Mouse (Mus musculus) liver (tissue): ENCODE results near the gene Nradd.
A peak's percentile ranks its signal among the peaks of the same experiment; 100 is the strongest.

Source experiments
- DNase-seq: peaks from one replicate; pipeline ENCODE4 v3.0.0-alpha.2; 2020; ENCODE audit warnings: mixed read lengths

Nradd gene

DNA sequence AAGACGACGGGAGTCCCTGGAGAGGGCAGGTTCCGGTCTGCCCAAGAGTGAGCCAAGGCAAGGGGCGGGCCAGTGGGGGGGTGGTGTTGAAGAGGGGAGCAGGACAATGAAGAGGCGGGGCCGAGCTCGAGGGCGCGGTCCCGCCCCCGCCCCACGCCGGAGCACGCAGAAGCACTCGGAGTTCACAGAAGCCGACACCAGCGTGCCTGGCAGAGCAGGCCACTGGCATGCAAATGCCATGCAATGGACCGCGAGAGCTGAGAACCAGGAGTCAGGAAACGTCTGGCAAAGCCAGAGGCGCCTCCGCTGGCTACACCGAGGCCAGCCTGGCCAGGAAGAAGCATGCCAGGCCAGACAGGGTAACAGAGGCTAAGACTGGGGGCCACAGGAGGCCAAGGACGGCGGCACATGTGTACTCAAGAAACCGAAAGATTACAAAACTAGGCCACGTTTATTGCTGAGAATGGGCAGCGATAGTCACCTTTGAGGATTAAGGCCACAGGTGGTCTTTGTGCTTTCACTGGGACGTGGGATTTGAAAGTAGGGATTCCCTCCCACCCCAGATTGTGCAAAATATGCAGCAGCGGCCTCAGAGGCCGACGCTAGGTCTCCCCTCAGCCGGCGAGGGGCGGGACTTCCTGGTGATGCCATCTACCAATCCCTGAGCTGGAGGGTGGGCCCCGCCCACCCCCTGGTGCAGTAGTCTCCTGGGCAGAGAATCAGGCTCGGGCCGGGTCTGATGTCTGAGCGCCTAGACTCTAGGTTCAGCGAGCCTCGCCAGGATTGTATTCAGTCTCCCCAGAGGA lies at the start of gene Nradd:
Gene Nradd (minus strand): TSS at position 92 of the 806 bp plus-strand sequence.
- DNase-seq: peak; percentile 90

DNA sequence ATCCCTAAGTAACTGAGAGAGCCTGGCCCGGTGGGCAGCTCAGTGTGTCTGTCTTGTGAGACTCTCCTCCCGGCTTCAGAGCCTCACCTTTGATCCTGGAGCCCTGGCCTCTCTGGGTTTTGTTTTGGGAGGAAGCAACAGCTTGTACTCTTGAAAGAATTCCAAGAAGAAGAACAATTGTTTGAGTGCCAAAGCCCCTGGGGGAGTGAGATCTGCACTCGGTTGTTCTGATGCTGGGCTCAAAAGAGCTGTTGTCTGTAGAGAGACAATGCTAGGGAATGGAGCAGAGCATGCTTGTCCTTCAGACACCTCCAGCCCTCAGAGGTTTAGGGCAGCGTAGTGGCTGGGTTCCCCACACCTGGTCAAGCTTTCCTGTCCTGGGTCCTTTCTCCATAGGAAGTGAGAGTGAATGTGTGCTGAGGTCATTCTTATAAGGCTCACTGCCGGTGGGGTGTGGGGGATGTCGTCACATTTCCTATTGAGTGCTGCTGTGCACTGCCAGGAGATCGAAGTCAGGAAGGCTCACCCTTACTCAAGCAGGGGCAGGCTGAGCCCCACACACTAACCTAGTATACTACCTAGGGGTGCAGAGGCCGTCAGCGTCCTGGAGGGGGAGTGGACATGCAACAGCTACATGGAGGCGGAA lies 49.0 kb upstream of the Nradd start:
- DNase-seq: no peak

DNA sequence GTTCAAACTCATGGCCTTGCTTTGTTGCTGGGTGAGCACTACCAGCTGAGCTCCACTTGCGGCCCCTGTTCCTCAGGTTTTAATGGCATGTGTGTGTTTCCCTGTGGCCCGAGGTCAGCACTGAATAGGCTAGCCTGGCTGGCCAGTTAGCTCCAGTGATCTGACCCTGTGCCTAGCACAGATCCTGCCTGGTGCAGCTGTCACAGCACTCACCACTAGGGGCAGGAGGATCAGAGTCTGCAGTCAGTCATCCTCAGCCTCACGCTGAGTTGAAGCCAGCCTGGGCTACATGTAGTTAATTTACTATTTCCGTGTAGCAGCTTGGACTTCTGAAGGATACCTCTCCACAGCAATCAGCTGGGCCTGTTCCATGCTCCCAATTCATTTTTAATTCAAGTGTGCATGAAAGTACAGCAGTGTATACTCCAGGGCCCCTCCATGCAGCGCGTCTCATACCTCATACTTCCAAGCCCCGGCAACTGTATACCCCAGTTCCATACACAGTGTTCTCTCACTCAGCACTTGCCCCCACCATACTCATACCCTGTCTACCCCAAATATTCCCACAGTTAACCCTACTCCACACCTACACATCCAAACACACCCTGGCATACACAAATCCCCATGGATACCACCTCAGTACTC lies 48.3 kb upstream of the Nradd start:
- DNase-seq: peak; percentile 61

- DNase-seq: peak; percentile 49
These were observed 45.5 kb upstream of the Nradd start for GRCm38 (mm10) chr9:110669785-110670184.

DNA sequence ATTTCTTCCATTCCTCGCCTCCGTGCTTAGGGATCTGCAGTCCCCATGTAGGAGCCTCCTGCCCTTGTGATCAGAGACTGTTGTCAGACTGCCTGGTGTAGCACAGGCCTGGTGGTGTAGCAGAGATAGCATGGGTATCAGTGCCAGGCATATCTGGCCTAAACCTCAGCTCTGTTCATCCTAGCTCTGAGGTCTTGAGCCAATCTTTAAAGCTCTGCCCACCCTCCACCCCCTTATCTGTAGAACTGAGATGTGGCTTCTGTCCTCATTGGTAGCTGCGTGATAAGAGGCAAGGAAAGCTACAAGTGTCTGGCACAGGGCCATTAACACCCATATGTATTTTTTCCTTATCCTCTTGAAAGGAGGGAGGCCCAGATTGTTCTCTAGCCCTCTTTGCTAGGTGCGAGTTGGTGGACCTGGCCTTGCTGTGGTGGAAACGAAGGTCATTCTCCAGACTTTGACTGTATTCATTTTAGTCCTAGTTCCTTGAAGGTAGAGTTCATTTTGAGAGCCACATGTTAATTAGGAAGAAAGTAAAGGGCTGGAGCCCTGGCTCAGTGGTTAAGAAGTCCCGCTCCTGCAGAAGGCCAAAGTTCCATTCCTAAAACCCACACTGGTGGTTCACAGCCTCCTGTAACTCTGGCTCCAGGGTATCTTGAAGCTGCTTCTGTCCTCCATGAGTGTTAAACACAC lies 44.5 kb upstream of the Nradd start:
- DNase-seq: peak; percentile 79

DNA sequence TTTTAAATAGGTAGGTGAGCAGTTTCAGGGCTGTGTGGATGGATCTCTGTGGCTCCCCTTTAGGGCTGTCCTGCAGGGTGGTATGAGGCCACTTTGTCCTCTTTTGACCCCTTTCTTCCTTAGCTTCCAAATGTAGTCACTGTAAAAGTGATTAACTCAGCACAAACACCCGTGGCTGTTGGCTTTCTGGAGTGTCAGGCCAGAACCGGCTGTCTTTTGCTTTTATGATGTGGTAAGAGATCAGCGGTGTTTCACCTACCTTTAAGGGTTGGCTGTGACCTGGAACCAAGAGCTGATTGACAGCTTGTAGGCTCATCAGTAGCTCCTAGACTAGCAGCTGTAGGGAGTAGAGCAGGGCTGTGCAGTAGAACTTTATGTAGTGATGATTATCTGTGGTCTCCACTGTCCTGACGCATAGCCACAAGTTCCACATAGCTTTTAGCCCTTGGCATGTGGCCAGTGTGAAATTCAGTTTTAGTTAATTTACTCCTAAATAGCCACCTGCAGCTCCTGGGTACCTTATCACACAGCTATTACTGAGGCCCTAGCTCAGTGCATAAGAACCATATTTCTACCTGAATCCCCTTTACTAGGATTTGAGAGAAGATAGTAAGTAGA lies 43.1 kb upstream of the Nradd start:
- DNase-seq: no peak

- DNase-seq: no peak
These were observed 42.1 kb upstream of the Nradd start for GRCm38 (mm10) chr9:110666374-110666773.

GRCm38 (mm10) chr9:110665912-110666311 lies 41.7 kb upstream of the Nradd start:
- peak; percentile 91 for DNase-seq

- no peak for DNase-seq
These were observed 38.6 kb upstream of the Nradd start for GRCm38 (mm10) chr9:110662844-110663243.

- no peak for DNase-seq
These were observed 36.8 kb upstream of the Nradd start for GRCm38 (mm10) chr9:110660856-110661612.

GRCm38 (mm10) chr9:110660208-110660607 lies 36.0 kb upstream of the Nradd start:
- DNase-seq: no peak

DNA sequence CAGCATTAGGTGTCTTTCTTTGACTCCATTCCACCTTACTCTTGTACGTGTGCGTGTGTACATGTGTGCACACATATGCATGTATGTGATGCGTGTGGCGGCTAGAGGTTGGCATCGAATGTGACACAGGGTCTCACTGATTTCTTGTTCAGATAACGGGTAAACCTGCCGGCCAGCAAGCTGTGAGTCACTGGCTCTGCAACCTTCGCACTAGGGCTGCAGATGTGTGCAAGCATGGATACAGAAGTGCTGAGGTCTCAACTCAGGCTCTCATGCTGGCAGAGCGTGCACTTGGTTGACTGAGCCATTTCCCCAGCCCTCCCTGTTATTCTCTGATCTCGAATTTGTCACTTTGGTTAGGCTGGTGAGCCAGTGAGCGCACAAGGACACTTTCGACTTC lies 35.3 kb upstream of the Nradd start:
- DNase-seq: no peak

GRCm38 (mm10) chr9:110657474-110658078 lies 33.3 kb upstream of the Nradd start:
- DNase-seq: peak; percentile 61

GRCm38 (mm10) chr9:110656249-110657221 lies 32.3 kb upstream of the Nradd start, which contains the start of gene Ccdc12:
Ccdc12 (plus strand) TSS chr9:110656503.
- DNase-seq: peak; percentile 96

- DNase-seq: no peak
These were observed 31.4 kb upstream of the Nradd start for GRCm38 (mm10) chr9:110655651-110656007.

DNA sequence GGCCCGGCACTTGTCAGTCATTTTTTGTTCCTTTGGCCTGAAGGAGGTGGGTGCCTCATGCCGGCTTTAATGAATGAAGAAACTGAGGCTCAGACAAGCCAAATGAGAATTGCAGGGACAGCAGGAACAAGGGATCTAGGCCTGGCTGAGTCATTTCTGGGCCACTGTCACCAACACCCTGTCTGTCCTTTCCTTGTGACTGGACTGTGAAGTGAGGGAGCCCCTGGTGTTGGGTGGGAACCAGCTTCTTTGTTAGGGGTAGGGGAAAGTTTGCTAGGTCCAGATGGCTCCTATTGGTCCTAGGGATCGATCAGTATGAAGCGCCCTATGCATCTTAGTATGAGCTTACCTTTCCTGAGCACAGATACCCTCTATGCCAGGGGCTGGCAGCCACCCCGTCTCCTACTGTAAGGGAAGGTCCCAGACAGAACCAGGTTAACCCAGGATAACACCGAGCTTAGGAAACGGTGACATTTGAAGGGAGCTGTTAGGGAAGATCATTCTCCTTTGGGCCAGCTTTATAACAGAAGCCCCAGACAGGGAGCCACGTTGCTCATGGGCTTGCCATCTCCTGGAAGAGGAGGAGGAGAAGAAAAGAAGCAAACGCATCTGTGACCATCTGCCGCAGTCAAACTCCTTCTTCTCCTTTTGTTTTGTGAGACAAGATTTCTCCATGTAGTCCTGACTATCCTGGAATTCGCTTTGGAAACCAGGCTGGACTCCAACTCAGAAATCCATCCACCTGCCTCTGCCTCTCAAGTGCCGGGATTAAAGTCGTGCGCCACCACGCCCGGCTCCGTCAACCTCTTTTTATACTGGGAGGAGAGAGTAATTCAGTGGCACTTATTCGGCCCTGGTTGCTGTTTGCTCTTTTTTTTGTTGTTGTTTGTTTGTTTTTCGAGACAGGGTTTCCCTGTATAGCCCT lies 30.7 kb upstream of the Nradd start:
- DNase-seq: no peak

GRCm38 (mm10) chr9:110653655-110654461 lies 29.6 kb upstream of the Nradd start, which contains the start of gene Nbeal2:
Nbeal2 (minus strand) TSS chr9:110654161.
- DNase-seq: peak; percentile 98
